Mouse (Mus musculus): ENCODE measurements at regions not wholly inside any gene's neighbourhood (a gene's known extent, or its start where the extent isn't known, plus 50 kb on each side); places are given as distances from the start of the nearest gene placed in this dataset.
A peak's percentile ranks its signal among the peaks of the same experiment; 100 is the strongest.
"Not testable (repeated sequence)": the region's sequence is repeated elsewhere in the genome, so short reads cannot be mapped to it uniquely, and the experiment has no call there.

GRCm38 (mm10) chr15:8817542-8817941 lies 107.0 kb upstream of the Slc1a3 start:
- H3K36me3 ChIP-seq = no peaks in the 10 kb centered on the region
- no peak overlapping the region for H3K4me2 ChIP-seq
- no peak overlapping the region for H3K9ac ChIP-seq
- ATAC-seq (ENCODE audit: low FRiP score, low read depth) = no peak
- 49% methylated on average over 8 of the region's 8 CpGs for WGBS
- H3K4me3 ChIP-seq = no peak overlapping the region
- no peak overlapping the region for H3K27ac ChIP-seq (replicated peaks)
- no peaks in the 10 kb centered on the region for H3K9me3 ChIP-seq
- no peaks in the 10 kb centered on the region for H3K27me3 ChIP-seq
- H3K4me1 ChIP-seq (replicated peaks) = no peaks in the 10 kb centered on the region; the same call in 1 of the 2 replicates

GRCm38 (mm10) chr15:8816501-8817368 lies 106.2 kb upstream of the Slc1a3 start:
- Histone ChIP-seq H3K27me3 (no peaks in the 10 kb centered on the region), H3K36me3 (no peaks in the 10 kb centered on the region), H3K4me2 (no peak overlapping the region), H3K27ac (replicated peaks) (peak overlapping the region; percentile 68; the same call in 1 of the 2 replicates), H3K9ac (no peak overlapping the region), H3K9me3 (no peaks in the 10 kb centered on the region), H3K4me3 (no peak overlapping the region), H3K4me1 (replicated peaks) (no peaks in the 10 kb centered on the region; the same call in 1 of the 2 replicates)
- 42% methylated on average over 10 of the region's 10 CpGs for WGBS
- ATAC-seq (ENCODE audit: low FRiP score, low read depth) = peak; percentile 77

- H3K27ac ChIP-seq (replicated peaks) = peak overlapping the region; percentile 68
Observed at GRCm38 (mm10) chr15:8815958-8816357, 105.4 kb upstream of the Slc1a3 start.

GRCm38 (mm10) chr15:8815277-8815676 lies 104.7 kb upstream of the Slc1a3 start:
- no peaks in the 10 kb centered on the region; the same call in 1 of the 2 replicates for H3K4me1 ChIP-seq (replicated peaks)
- 27% methylated on average over 6 of the region's 6 CpGs for WGBS
- no peak overlapping the region for H3K4me3 ChIP-seq
- H3K4me2 ChIP-seq = no peak overlapping the region
- H3K9ac ChIP-seq = no peak overlapping the region
- no peaks in the 10 kb centered on the region for H3K27me3 ChIP-seq
- H3K9me3 ChIP-seq = no peaks in the 10 kb centered on the region
- H3K36me3 ChIP-seq = no peaks in the 10 kb centered on the region
- peak; percentile 71; the same call in 1 of the 2 replicates for ATAC-seq (ENCODE audit: low FRiP score, low read depth)
- H3K27ac ChIP-seq (replicated peaks) = peak overlapping the region; percentile 68

More at GRCm38 (mm10) chr15:8815958-8816357, 105.4 kb upstream of the Slc1a3 start:
- no peak for ATAC-seq (ENCODE audit: low FRiP score, low read depth)
- Histone ChIP-seq H3K36me3 (no peaks in the 10 kb centered on the region), H3K4me3 (no peak overlapping the region), H3K9ac (no peak overlapping the region), H3K4me2 (no peak overlapping the region), H3K27me3 (no peaks in the 10 kb centered on the region), H3K4me1 (replicated peaks) (no peaks in the 10 kb centered on the region; the same call in 1 of the 2 replicates), H3K9me3 (no peaks in the 10 kb centered on the region)
- WGBS = 55% methylated on average over 2 of the region's 2 CpGs

- Histone ChIP-seq H3K36me3 (no peaks in the 10 kb centered on the region), H3K9me3 (no peaks in the 10 kb centered on the region), H3K4me1 (replicated peaks) (no peaks in the 10 kb centered on the region), H3K4me2 (no peak overlapping the region), H3K4me3 (no peak overlapping the region), H3K9ac (no peak overlapping the region), H3K27ac (replicated peaks) (no peak overlapping the region), H3K27me3 (no peaks in the 10 kb centered on the region)
- ATAC-seq (ENCODE audit: low FRiP score, low read depth) = no peak
- 64% methylated on average over 8 of the region's 8 CpGs for WGBS
Observed at GRCm38 (mm10) chr15:8806354-8806753, 95.8 kb upstream of the Slc1a3 start.

- H3K4me2 ChIP-seq; H3K36me3 ChIP-seq; H3K4me1 ChIP-seq (replicated peaks); H3K9ac ChIP-seq; H3K9me3 ChIP-seq; H3K27me3 ChIP-seq; H3K27ac ChIP-seq (replicated peaks); ATAC-seq (ENCODE audit: low FRiP score, low read depth); H3K4me3 ChIP-seq: not testable (repeated sequence)
- WGBS = 96% methylated on average over 5 of the region's 5 CpGs
Observed at GRCm38 (mm10) chr15:8805565-8805964, 95.0 kb upstream of the Slc1a3 start.

GRCm38 (mm10) chr15:8802058-8802457 lies 91.5 kb upstream of the Slc1a3 start:
- H3K4me1 ChIP-seq (replicated peaks) = no peaks in the 10 kb centered on the region
- H3K4me3 ChIP-seq = no peak overlapping the region
- H3K27me3 ChIP-seq = no peaks in the 10 kb centered on the region
- WGBS = 67% methylated on average over 7 of the region's 7 CpGs
- ATAC-seq (ENCODE audit: low FRiP score, low read depth) = no peak
- no peak overlapping the region for H3K27ac ChIP-seq (replicated peaks)
- no peak overlapping the region for H3K9ac ChIP-seq
- no peaks in the 10 kb centered on the region for H3K36me3 ChIP-seq
- no peaks in the 10 kb centered on the region for H3K9me3 ChIP-seq
- no peak overlapping the region for H3K4me2 ChIP-seq

GRCm38 (mm10) chr15:8797015-8797414 lies 86.5 kb upstream of the Slc1a3 start:
- Histone ChIP-seq H3K4me1 (replicated peaks) (no peaks in the 10 kb centered on the region), H3K27me3 (no peaks in the 10 kb centered on the region), H3K36me3 (no peaks in the 10 kb centered on the region), H3K4me3 (no peak overlapping the region), H3K4me2 (no peak overlapping the region), H3K9me3 (no peaks in the 10 kb centered on the region), H3K27ac (replicated peaks) (no peak overlapping the region), H3K9ac (no peak overlapping the region)
- ATAC-seq (ENCODE audit: low FRiP score, low read depth) = no peak
- WGBS = 91% methylated on average over 1 of the region's 1 CpGs

GRCm38 (mm10) chr15:8792106-8792505 lies 81.5 kb upstream of the Slc1a3 start:
- no peaks in the 10 kb centered on the region for H3K27me3 ChIP-seq
- H3K36me3 ChIP-seq = no peaks in the 10 kb centered on the region
- no peak overlapping the region for H3K4me3 ChIP-seq
- H3K9ac ChIP-seq = no peak overlapping the region
- no peaks in the 10 kb centered on the region for H3K4me1 ChIP-seq (replicated peaks)
- H3K4me2 ChIP-seq = no peak overlapping the region
- no peak overlapping the region for H3K27ac ChIP-seq (replicated peaks)
- WGBS = 64% methylated on average over 2 of the region's 2 CpGs
- no peak for ATAC-seq (ENCODE audit: low FRiP score, low read depth)
- H3K9me3 ChIP-seq = no peaks in the 10 kb centered on the region

GRCm38 (mm10) chr15:8789924-8790323 lies 79.4 kb upstream of the Slc1a3 start:
- no peak overlapping the region for H3K27ac ChIP-seq (replicated peaks)

GRCm38 (mm10) chr15:8789000-8789399 lies 78.4 kb upstream of the Slc1a3 start:
- no peak overlapping the region for H3K4me3 ChIP-seq
- H3K4me2 ChIP-seq = no peak overlapping the region
- H3K9ac ChIP-seq = no peak overlapping the region
- ATAC-seq (ENCODE audit: low FRiP score, low read depth) = no peak
- no peaks in the 10 kb centered on the region for H3K36me3 ChIP-seq
- H3K4me1 ChIP-seq (replicated peaks) = 0 out of 2 replicates have a peak, but pooled peaks cover 5% of the 10 kb centered on the region
- no peaks in the 10 kb centered on the region for H3K27me3 ChIP-seq
- H3K27ac ChIP-seq (replicated peaks) = no peak overlapping the region
- H3K9me3 ChIP-seq = no peaks in the 10 kb centered on the region
- 62% methylated on average over 6 of the region's 6 CpGs for WGBS

More at GRCm38 (mm10) chr15:8789924-8790323, 79.4 kb upstream of the Slc1a3 start:
- Histone ChIP-seq H3K36me3 (no peaks in the 10 kb centered on the region), H3K4me1 (replicated peaks) (0 out of 2 replicates have a peak, but pooled peaks cover 5% of the 10 kb centered on the region), H3K4me2 (no peak overlapping the region), H3K27me3 (no peaks in the 10 kb centered on the region), H3K9ac (no peak overlapping the region), H3K4me3 (no peak overlapping the region), H3K9me3 (no peaks in the 10 kb centered on the region)
- no peak for ATAC-seq (ENCODE audit: low FRiP score, low read depth)

GRCm38 (mm10) chr15:8785537-8785936 lies 75.0 kb upstream of the Slc1a3 start:
- Histone ChIP-seq H3K27me3 (no peaks in the 10 kb centered on the region), H3K4me3 (no peak overlapping the region), H3K36me3 (no peaks in the 10 kb centered on the region), H3K4me1 (replicated peaks) (peaks cover 13% of the 10 kb centered on the region; the same call in 1 of the 2 replicates), H3K9ac (no peak overlapping the region), H3K4me2 (no peak overlapping the region), H3K9me3 (no peaks in the 10 kb centered on the region), H3K27ac (replicated peaks) (no peak overlapping the region)
- ATAC-seq (ENCODE audit: low FRiP score, low read depth) = no peak
- 47% methylated on average over 6 of the region's 6 CpGs for WGBS

Measured in hindbrain, embryonic 15.5 days (tissue).